Mouse (Mus musculus): ENCODE measurements around the gene Cela2a. TPM values are rescaled to one million over a fixed set of nuclear protein-coding genes. Genes with fewer than 3 reads are reported as not detected.
A peak's percentile ranks its signal among the peaks of the same experiment; 100 is the strongest.

Gene Cela2a
- total RNA-seq (2021): not detected
- long read RNA-seq, experiment 1: 0 reads
- long read RNA-seq, experiment 2: 0 reads

DNA sequence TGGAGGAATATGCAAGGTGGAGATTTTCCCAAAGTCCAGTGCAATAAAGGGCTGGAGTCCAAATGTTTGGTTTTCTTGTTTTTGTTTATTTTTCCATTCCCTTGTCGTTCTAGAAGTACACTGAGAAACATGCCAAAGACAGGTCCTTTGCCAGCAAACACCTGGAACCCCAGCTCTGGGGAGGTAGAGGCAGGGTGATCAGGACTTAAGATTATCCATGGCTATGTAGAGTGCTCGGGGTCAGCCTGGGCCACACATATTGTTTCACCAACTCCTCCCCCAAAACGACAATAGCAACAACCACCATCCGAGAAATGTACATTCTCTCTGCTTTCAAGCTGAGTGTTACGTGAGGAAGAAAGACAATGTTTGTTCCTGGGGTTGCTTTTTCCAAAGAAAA is at the start of gene Cela2a:
Cela2a (minus strand) TSS at position 101 of the 400 bp plus-strand sequence.
- TF ChIP-seq CTCF (conservative IDR thresholded peaks at IDR 0.05): no peak
- no peak for DNase-seq (ENCODE audit: low spot score in 2 of 2)
- Histone ChIP-seq H3K4me3 (no peak within 1 kb of the TSS), H3K27ac (no peak within 1 kb of the TSS)

DNA sequence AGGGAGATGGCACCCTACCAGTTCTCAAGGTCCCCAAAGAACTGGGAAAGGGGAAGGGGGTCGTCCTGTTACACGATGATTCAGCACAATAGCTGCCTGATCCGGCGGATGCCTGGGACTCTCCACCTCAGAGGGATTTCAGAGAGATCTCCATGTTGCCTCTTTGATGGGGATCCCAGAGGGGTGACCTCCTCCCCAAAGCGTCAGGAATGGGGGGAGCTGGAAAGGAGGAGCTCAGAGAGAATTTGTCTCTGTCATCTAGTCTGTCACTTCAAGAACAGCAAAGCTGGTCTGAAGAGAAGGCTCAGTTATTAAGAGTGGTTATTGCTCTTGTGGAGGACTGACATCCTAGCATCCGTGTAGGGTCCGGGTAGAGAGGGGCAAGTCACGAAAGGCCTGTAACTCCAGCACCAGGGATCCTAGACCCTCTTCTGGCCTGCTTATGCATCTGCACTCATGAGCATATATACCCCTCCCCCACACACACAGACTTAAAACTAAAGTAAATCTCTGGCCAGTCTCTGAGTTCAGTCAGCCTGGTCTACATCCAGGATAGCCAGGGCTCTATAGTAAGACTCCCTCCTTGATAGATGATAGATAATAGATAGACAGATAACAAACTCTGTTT is 49.6 kb upstream of the Cela2a start:
- Histone ChIP-seq H3K27ac (peak overlapping the region; percentile 87), H3K4me3 (peak overlapping the region; percentile 91)
- TF ChIP-seq CTCF (conservative IDR thresholded peaks at IDR 0.05): 0 out of 2 replicates have a peak, but pooled peaks have one; percentile 3
- no peak for DNase-seq (ENCODE audit: low spot score in 2 of 2)

DNA sequence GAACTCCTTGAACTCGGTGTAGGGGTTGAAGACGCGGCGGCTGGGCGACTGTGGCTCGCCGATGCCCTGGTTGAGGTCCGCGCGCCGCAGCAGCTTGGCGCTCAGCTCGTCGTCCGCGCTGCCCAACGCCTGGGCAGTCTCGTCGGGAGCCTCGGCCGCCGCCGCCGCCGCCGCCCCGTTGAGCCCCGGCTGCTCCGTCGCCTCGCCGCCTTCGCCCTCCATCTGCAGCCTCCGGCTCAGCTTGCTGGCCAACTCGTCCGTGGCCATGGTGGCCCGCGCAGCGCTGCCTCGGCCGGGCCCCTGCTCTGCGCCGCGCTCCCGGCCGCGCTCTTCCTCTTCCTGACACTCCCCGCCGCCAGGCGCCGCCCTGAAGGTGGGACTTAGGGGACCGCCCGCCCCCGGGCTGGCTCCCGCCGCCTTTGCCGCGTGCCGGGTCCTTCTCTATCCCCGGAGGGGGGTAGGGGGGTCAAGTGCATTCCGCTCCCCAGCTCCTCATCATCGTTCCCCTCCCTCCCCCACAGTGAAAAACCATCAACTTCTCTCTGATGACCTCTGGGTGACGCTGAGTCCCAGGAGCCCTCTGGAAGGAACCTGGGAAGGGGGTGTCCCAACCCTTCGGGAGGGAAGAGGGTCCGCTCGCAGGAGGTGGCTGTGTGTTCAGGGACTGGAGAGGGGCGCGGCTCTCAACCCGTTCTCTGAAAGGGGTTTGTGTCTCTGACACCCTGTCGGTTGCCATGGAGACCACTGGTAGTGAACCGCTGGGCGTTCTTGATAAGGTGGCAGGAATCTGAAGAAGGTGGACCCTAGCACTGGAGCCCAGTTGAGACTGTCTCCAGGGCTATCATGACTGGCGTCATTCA is 48.9 kb upstream of the Cela2a start, which contains the start of gene Efhd2:
Efhd2 (minus strand) TSS at position 320 of the 860 bp plus-strand sequence.
- peak; percentile 54 for TF ChIP-seq CTCF (conservative IDR thresholded peaks at IDR 0.05)

DNA sequence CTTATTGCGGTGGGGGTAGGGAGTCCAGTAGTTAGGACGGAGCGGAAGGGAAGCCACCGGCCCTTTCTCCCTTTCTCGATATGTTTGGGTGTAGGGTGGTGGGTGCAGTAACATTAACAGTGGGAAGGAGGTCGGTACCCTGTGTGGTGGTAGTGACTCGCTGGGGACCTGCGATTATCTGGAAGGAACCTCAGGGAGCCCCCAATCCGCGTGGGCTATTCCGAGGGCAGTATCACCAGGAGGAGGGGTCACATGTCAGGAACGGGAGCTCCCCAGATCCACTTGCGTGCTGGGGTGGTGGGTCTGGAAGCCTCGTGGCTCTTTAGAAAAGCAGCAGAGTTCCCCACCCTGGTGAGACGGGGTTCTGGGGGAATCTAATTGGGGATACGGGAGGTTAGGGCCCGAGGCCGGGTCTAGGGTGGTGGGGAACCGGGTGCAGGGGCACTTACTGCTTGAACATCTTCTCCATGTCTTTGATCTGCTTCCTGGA is 48.2 kb upstream of the Cela2a start:
- Histone ChIP-seq H3K4me3 (peak overlapping the region; percentile 91), H3K27ac (peak overlapping the region; percentile 87)
- no peak for TF ChIP-seq CTCF (conservative IDR thresholded peaks at IDR 0.05)
- DNase-seq (ENCODE audit: low spot score in 2 of 2): no peak

More for the DNA sequence above, 48.9 kb upstream of the Cela2a start, which contains the start of gene Efhd2:
- peak; percentile 77 to 81 for DNase-seq (ENCODE audit: low spot score in 2 of 2)
- Histone ChIP-seq H3K27ac (peak within 1 kb of the TSS; percentile 87), H3K4me3 (peak within 1 kb of the TSS; percentile 91)

DNA sequence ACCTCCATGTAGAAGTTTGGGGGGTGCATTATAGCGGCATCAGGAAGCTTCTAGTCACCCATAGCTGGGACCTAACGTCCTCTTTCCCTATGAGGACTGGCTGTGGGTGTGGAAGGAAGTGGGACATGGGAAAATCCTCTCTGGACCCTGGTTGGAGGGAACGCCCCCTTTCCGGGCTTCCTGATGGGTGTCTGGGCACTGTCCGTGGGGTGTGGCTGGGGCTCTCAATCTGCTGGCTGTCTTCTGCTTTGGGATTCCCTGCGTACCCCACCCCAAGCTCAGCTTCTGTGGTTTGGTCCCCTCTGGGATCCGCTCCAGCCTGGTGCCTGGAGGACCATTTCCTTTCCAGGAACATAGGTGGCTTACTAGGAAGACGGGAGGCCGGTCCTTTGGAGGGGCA is 47.0 kb upstream of the Cela2a start:
- DNase-seq (ENCODE audit: low spot score in 2 of 2): no peak
- peak overlapping the region; percentile 91 for H3K4me3 ChIP-seq
- H3K27ac ChIP-seq: peak overlapping the region; percentile 78
- no peak for TF ChIP-seq CTCF (conservative IDR thresholded peaks at IDR 0.05)

DNA sequence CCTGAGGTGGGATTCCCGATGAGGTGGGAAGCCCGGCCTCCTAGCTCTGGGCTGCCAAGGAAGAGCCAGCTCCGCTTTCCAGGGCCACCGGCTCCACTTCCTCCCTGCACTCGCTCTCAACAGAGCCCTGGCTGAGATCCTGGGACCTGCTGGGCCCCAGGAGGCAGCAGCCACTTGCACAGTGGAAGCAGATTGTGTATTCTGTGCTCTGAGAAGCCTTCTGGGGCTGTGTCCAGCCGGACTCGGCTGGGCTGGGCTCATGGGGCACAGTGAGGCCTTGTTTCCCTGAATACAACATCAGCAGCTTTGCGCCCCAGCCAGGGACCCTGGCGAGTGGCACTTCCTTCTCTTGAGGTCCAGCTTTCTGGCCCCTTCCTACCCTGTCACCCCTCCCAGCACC is 45.9 kb upstream of the Cela2a start:
- TF ChIP-seq CTCF (conservative IDR thresholded peaks at IDR 0.05): no peak
- DNase-seq (ENCODE audit: low spot score in 2 of 2): peak; percentile 65 to 82
- Histone ChIP-seq H3K27ac (peak overlapping the region; percentile 78), H3K4me3 (peak overlapping the region; percentile 91)

DNA sequence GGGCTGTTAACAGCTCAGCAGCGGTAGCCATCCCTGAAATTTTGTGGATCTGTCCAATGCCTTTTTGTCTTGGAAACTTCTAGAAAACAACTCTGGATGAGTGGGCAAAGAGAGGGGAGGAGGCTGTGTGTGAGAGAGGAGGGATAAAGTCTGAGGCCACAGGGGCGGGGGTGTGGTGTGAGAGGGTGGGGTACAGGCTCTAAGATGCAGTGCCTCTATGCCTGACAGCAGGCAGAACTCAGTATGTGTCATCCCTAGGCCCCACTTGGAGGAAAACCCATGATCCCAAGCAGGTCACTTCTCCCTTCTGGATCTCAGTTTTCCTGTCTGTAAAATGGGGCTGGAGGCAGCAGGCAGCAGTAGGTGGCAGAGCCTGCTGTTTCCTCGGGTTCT is 45.4 kb upstream of the Cela2a start:
- H3K4me3 ChIP-seq: peak overlapping the region; percentile 91
- TF ChIP-seq CTCF (conservative IDR thresholded peaks at IDR 0.05): no peak
- no peak for DNase-seq (ENCODE audit: low spot score in 2 of 2)
- H3K27ac ChIP-seq: peak overlapping the region; percentile 78

DNA sequence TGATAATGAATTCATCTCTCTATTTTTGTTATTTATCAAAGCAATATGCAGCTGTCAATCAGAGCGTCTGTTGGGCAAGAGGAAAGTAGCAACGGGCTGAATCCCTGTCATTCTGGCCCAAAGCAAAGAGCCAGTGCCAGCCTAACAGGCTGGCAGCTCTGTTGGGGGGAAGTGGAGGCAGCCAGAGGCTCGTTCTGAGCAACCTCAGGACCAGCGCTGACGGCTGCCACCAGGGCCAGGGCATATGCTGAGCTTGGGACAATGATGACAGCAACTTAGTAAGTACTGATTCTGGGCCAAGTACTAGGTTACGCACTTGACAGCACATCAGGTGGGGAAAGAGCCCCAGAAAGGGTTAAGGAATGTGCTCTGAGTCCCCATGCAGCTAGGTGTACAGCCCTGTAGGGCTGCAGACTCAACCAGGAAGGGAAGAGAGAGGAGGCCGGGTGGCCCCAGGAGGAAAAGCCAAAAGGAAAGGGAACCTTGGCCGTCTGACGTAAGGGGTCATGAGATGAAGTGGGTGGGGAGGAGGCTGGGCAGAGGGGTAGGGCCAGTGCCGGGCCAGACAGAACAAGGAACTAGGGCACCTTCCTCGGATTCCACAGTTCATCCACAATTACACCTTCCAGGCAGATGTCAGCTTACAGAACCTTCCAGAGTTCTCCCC is 44.8 kb upstream of the Cela2a start:
- no peak for DNase-seq (ENCODE audit: low spot score in 2 of 2)
- peak overlapping the region; percentile 78 for H3K27ac ChIP-seq
- TF ChIP-seq CTCF (conservative IDR thresholded peaks at IDR 0.05): 0 out of 2 replicates have a peak, but pooled peaks have one; percentile 2
- H3K4me3 ChIP-seq: peak overlapping the region; percentile 91

DNA sequence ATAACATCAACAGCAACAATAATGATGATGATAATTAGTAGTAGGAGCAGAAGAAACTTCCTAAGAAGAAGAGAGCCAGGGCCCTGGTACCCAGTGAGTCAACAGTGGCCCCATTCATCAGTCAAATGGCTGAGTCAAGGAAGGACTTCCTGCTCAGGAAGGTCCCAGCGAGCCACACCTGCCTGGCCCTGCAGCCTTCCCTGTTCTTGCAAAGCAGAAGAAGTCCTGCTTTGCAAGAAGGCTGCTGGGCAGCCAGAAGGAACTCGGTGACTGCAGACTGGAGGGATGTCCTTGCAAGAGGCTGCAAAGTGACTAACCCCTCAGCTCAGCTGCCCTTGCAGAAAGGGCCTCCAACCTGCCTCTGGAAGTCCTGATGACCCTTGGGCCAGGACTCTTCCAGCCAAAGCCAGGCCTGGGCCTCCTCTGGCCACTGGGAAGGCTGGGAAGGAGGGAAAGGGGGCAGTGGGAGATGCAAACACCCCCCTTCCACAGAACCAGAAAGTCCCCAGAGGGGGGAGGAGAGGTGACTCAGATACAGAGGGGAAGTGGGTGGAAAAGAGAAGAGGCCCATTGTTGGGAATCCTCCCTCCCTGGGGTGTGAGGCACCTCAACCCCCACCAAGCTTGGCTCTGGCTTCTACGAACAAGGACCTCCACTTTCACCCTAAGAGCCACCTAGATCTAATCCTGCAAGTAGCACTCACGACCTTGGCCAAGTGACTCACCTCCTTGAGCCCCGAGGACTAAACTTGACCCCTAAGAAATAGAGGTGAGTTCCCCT is 43.7 kb upstream of the Cela2a start:
- no peak for TF ChIP-seq CTCF (conservative IDR thresholded peaks at IDR 0.05)
- no peak overlapping the region for H3K4me3 ChIP-seq
- no peak for DNase-seq (ENCODE audit: low spot score in 2 of 2)
- H3K27ac ChIP-seq: peak overlapping the region; percentile 78

DNA sequence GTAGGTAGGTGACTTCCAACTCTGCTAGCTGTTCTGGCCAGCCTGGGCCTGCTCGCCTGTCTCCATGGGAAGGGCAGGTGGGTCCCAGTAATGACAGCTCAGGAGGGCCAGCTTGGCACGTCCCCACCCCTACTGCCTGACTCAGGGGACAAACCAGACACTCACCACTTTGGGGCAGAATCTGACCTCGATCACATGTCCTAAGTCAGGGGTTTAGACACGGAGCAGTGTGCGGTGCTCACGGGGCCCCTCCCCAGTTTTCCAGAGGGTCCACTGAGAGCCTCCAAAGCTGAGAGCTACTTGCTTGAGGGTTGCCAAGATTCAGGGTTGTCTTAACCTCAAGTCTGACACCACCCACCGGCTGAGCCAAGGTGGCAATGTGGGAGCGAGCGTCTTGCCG is 42.1 kb upstream of the Cela2a start:
- DNase-seq (ENCODE audit: low spot score in 2 of 2): no peak
- TF ChIP-seq CTCF (conservative IDR thresholded peaks at IDR 0.05): no peak
- peak overlapping the region; percentile 82 for H3K27ac ChIP-seq
- no peak overlapping the region for H3K4me3 ChIP-seq

DNA sequence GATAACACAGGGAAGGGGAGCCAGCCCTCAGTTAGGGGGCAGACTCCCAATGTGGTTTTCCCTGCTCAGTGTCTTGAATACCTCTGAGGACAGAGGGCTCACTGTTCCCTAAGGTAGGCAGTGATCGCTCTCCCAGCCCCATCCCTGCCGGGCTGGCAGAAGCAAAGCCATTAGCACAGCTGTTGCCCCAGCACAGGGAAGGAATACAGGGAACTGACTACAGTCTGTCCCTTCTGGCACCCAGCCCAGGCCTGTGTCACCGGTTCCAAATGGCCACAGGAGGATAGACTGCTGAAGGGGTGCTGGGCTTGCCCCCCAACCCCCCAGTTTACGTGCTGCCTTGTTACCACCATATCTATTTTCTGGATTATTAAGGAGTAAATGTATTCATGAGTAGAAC is 41.5 kb upstream of the Cela2a start:
- Histone ChIP-seq H3K4me3 (peak overlapping the region; percentile 15; the same call in 1 of the 2 replicates), H3K27ac (peak overlapping the region; percentile 82)
- DNase-seq (ENCODE audit: low spot score in 2 of 2): peak in 1 of 2 experiments; percentile 68
- no peak for TF ChIP-seq CTCF (conservative IDR thresholded peaks at IDR 0.05)

DNA sequence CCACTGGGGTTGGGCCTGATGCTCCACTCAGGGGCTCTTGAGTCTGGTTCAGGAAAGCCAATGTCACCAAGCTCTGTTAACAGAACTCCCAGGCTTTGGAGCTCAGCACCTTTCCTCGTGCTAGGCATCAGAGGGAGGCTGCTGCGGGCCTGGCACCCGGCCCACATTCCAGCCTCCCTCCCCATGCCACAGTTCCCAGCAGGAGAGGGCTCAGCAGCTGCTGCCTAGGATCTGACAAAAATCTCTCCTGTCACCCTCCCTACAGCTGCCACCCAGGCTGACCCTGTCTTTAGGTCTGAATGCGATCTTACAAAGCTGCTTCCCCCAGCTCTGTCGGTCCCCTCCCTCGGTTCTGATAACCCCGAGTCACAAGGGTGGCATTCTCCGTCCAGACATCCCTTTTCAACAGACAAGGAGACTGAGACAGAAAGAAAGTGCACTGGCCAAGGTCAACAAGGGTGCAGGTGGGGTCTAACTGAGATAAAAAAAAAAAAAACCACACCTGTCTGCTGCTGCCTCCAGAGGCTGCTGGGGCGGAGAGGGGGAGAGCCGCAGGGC is 41.1 kb upstream of the Cela2a start:
- Histone ChIP-seq H3K4me3 (peak overlapping the region; percentile 15; the same call in 1 of the 2 replicates), H3K27ac (peak overlapping the region; percentile 82)
- TF ChIP-seq CTCF (conservative IDR thresholded peaks at IDR 0.05): no peak
- no peak for DNase-seq (ENCODE audit: low spot score in 2 of 2)

All from layer of hippocampus, adult 2 months (tissue).